Mouse (Mus musculus) Patski (cell line): ENCODE measurements around the gene Tigd4. TPM values are rescaled to one million over a fixed set of nuclear protein-coding genes. Genes with fewer than 3 reads are reported as not detected.

Source experiments
- ATAC-seq: fragments of 100-300 bp; one replicate; pipeline ENCODE4 v1.8.0; 2021
- CTCF ChIA-PET: fragments of 350-600 bp; sonication (Branson Sonifier 250); formaldehyde crosslinking; loops from one replicate; lab custom pipeline; 2022; ENCODE audit warnings: inconsistent platforms; lab: Charles Lee
- POLR2A ChIA-PET: fragments of 350-600 bp; sonication (Branson Sonifier 250); formaldehyde crosslinking; loops from one replicate; lab custom pipeline; 2022; ENCODE audit warnings: antibody characterized with exemption, inconsistent platforms; lab: Charles Lee
- DNase-seq: peaks from one replicate; pipeline ENCODE4 v3.0.0-alpha.2; 2011; ENCODE audit warnings: low read depth, low spot score
- H3K27me3 ChIP-seq: fragments of 371-371 bp; one replicate; pipeline ENCODE4 v1.5.1; 2021
- CTCF ChIP-seq: fragments of 100-300 bp; IDR thresholded peaks from one replicate; pipeline ENCODE4 v1.5.1; 2021
- in situ Hi-C: fragments of 300-500 bp; cut with MboI; formaldehyde crosslinking; loops from 3 replicates; pipeline ENCODE4 v1.11.1; 2018; ENCODE audit warnings: low pct_unique_long_range_greater_than_20kb, mixed read lengths
- polyA plus RNA-seq: library from polyadenylated mRNA; unstranded; gene quantifications from one replicate; pipeline ENCODE4 v1.2.3, GENCODE M21; 2021

Gene Tigd4
- polyA plus RNA-seq, 1 experiment from 2014 or later, result 0.18 TPM

GRCm38 (mm10) chr3:84582023-84582912 lies 11.1 kb upstream of the Tigd4 start, which contains the start of gene Arfip1:
Gene Arfip1 (minus strand): TSS chr3:84582625.
- POLR2A ChIA-PET, result interaction anchor here (0.9 to 1.0 kb wide), 3 partner anchors 13 to 57 kb away, joined by 3 read pairs; no protein-coding TSS in a partner anchor
- in situ Hi-C loops, result no loop called here

GRCm38 (mm10) chr3:84582913-84583276 lies 10.5 kb upstream of the Tigd4 start:
- H3K27me3 ChIP-seq, result no peaks in the 10 kb centered on the region
- ChIA-PET CTCF (interaction anchor here (0.8 to 2.1 kb wide), 7 partner anchors 9 to 41 kb away, joined by 3 to 8 read pairs (median 5); partner anchors contain the start of gene Tigd4), POLR2A (interaction anchor here (0.9 to 1.1 kb wide), 4 partner anchors 12 to 58 kb away, joined by 3 read pairs; no protein-coding TSS in a partner anchor)
- ATAC-seq (peak; percentile 18), DNase-seq (no peak)
- TF ChIP-seq CTCF, result no peak
- in situ Hi-C loops, result no loop called here

More at GRCm38 (mm10) chr3:84582023-84582912, 11.1 kb upstream of the Tigd4 start, which contains the start of gene Arfip1:
- no peak for TF ChIP-seq CTCF
- CTCF ChIA-PET, result interaction anchor here (0.8 to 2.1 kb wide), 7 partner anchors 9 to 41 kb away, joined by 3 to 8 read pairs (median 5); partner anchors contain the start of gene Tigd4
- ATAC-seq (peak; percentile 93), DNase-seq (peak; percentile 88)
- no peaks in the 10 kb centered on the region for H3K27me3 ChIP-seq

- POLR2A ChIA-PET, result interaction anchor here (0.5 kb wide), 1 partner anchor 271 kb away, joined by 3 read pairs; no protein-coding TSS in a partner anchor
- in situ Hi-C loops, result no loop called here
- ATAC-seq (no peak), DNase-seq (no peak)
- no peak for TF ChIP-seq CTCF
- CTCF ChIA-PET, result no interaction called here
- H3K27me3 ChIP-seq, result no peaks in the 10 kb centered on the region
Measured at GRCm38 (mm10) chr3:84586736-84587135, 6.6 kb upstream of the Tigd4 start.

- TF ChIP-seq CTCF, result no peak
- CTCF ChIA-PET, result interaction anchor here (1.2 to 2.1 kb wide), 3 partner anchors 12 to 116 kb away, joined by 3 to 7 read pairs (median 3); no protein-coding TSS in a partner anchor
- POLR2A ChIA-PET, result interaction anchor here (0.8 kb wide), 1 partner anchor 12 kb away, joined by 3 read pairs; the partner anchor contains the start of gene Arfip1
- ATAC-seq (no peak), DNase-seq (no peak)
- H3K27me3 ChIP-seq, result no peaks in the 10 kb centered on the region
- in situ Hi-C loops, result no loop called here
Measured at GRCm38 (mm10) chr3:84594894-84595676, 1.7 kb downstream of the Tigd4 start.

GRCm38 (mm10) chr3:84595677-84596234 lies 2.4 kb downstream of the Tigd4 start:
- in situ Hi-C loops, result no loop called here
- DNase-seq, result no peak
- ChIA-PET CTCF (interaction anchor here (2.1 kb wide), 1 partner anchor 12 kb away, joined by 7 read pairs; no protein-coding TSS in a partner anchor), POLR2A (interaction anchor here (0.8 kb wide), 1 partner anchor 13 kb away, joined by 3 read pairs; the partner anchor contains the start of gene Arfip1)
- TF ChIP-seq CTCF, result no peak
- H3K27me3 ChIP-seq, result no peaks in the 10 kb centered on the region
- ATAC-seq, result no peak

GRCm38 (mm10) chr3:84597996-84598734 lies 4.8 kb downstream of the Tigd4 start:
- ChIA-PET CTCF (interaction anchor here (0.9 to 2.8 kb wide), 8 partner anchors 9 to 72 kb away, joined by 3 to 9 read pairs (median 4); partner anchors contain the start of gene Arfip1), POLR2A (interaction anchor here (0.5 to 1.4 kb wide), 2 partner anchors 13 to 117 kb away, joined by 3 read pairs; no protein-coding TSS in a partner anchor)
- no peaks in the 10 kb centered on the region for H3K27me3 ChIP-seq
- ATAC-seq (no peak), DNase-seq (no peak)
- TF ChIP-seq CTCF, result no peak
- in situ Hi-C loops, result no loop called here

- ChIA-PET POLR2A (interaction anchor here (0.5 to 1.4 kb wide), 3 partner anchors 14 to 118 kb away, joined by 3 read pairs; partner anchors contain the start of gene Arfip1), CTCF (interaction anchor here (1.0 to 2.8 kb wide), 6 partner anchors 10 to 53 kb away, joined by 3 to 9 read pairs (median 4); partner anchors contain the start of gene Arfip1)
- DNase-seq (no peak), ATAC-seq (no peak)
- TF ChIP-seq CTCF, result no peak
- in situ Hi-C loops, result no loop called here
- H3K27me3 ChIP-seq, result no peaks in the 10 kb centered on the region
Measured at GRCm38 (mm10) chr3:84598756-84599155, 5.4 kb downstream of the Tigd4 start.

- CTCF ChIA-PET, result interaction anchor here (1.7 kb wide), 1 partner anchor 11 kb away, joined by 4 read pairs; no protein-coding TSS in a partner anchor
- POLR2A ChIA-PET, result no interaction called here
- ATAC-seq (no peak), DNase-seq (no peak)
- no peaks in the 10 kb centered on the region for H3K27me3 ChIP-seq
- in situ Hi-C loops, result no loop called here
- no peak for TF ChIP-seq CTCF
Measured at GRCm38 (mm10) chr3:84601870-84602495, 8.6 kb downstream of the Tigd4 start.
